Mouse (Mus musculus): ENCODE measurements at regions not wholly inside any gene's neighbourhood (a gene's known extent, or its start where the extent isn't known, plus 50 kb on each side); places are given as distances from the start of the nearest gene placed in this dataset.

- Histone ChIP-seq H3K27ac (ENCODE audit: insufficient read depth, low read length) (no peak overlapping the region), H3K4me3 (ENCODE audit: insufficient read depth, low read length) (no peak overlapping the region), H3K4me1 (ENCODE audit: control insufficient read depth, insufficient read depth, low read length) (peaks cover 9% of the 10 kb centered on the region; the same call in 1 of the 2 replicates)
- TF ChIP-seq CTCF (IDR thresholded peaks at IDR 0.05; ENCODE audit: borderline replicate concordance, insufficient read depth, low read length) (no peak), POLR2A (IDR thresholded peaks at IDR 0.05; ENCODE audit: low read depth, low read length) (no peak)
Observed at GRCm38 (mm10) chr6:82860485-82860884, 79.1 kb downstream of the Sema4f start.

GRCm38 (mm10) chr6:82856218-82856617 lies 82.0 kb upstream of the Hk2 start:
- no peaks in the 10 kb centered on the region for H3K4me1 ChIP-seq (ENCODE audit: control insufficient read depth, insufficient read depth, low read length)
- TF ChIP-seq POLR2A (IDR thresholded peaks at IDR 0.05; ENCODE audit: low read depth, low read length) (no peak), CTCF (IDR thresholded peaks at IDR 0.05; ENCODE audit: borderline replicate concordance, insufficient read depth, low read length) (no peak)
- no peak overlapping the region for H3K27ac ChIP-seq (ENCODE audit: insufficient read depth, low read length)
- H3K4me3 ChIP-seq (ENCODE audit: insufficient read depth, low read length), result no peak overlapping the region

DNA sequence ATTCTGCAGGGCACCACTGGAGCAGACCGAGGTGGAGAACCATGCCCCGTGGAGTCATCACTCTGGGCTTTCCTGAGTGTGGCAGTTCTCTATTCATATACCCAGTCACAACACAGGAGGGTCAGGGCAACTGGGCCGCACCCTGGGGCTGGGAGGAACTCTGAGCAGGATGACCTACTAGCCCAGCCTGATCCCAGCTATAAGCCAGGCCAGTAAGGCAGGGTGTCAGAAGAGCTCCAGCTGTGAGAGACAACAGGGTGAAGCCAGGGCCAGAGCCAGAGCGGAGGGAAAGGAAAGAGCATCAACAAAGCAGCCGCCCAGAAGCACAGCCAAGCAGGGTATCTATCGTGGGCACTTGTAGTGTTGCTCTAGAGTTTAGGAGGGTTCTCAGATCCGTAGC lies 81.1 kb upstream of the Hk2 start:
- Histone ChIP-seq H3K4me1 (ENCODE audit: control insufficient read depth, insufficient read depth, low read length) (no peaks in the 10 kb centered on the region), H3K4me3 (ENCODE audit: insufficient read depth, low read length) (no peak overlapping the region), H3K27ac (ENCODE audit: insufficient read depth, low read length) (no peak overlapping the region)
- no peak for TF ChIP-seq POLR2A (IDR thresholded peaks at IDR 0.05; ENCODE audit: low read depth, low read length)
- TF ChIP-seq CTCF (IDR thresholded peaks at IDR 0.05; ENCODE audit: borderline replicate concordance, insufficient read depth, low read length), result no peak

GRCm38 (mm10) chr6:82854780-82855179 lies 80.5 kb upstream of the Hk2 start:
- TF ChIP-seq POLR2A (IDR thresholded peaks at IDR 0.05; ENCODE audit: low read depth, low read length), result no peak
- Histone ChIP-seq H3K27ac (ENCODE audit: insufficient read depth, low read length) (no peak overlapping the region), H3K4me3 (ENCODE audit: insufficient read depth, low read length) (no peak overlapping the region), H3K4me1 (ENCODE audit: control insufficient read depth, insufficient read depth, low read length) (no peaks in the 10 kb centered on the region)

- no peaks in the 10 kb centered on the region for H3K4me1 ChIP-seq (ENCODE audit: control insufficient read depth, insufficient read depth, low read length)
- TF ChIP-seq CTCF (IDR thresholded peaks at IDR 0.05; ENCODE audit: borderline replicate concordance, insufficient read depth, low read length) (no peak), POLR2A (IDR thresholded peaks at IDR 0.05; ENCODE audit: low read depth, low read length) (0 out of 2 replicates have a peak, but pooled peaks have one; percentile 9)
Observed at GRCm38 (mm10) chr6:82854338-82854737, 80.1 kb upstream of the Hk2 start.

DNA sequence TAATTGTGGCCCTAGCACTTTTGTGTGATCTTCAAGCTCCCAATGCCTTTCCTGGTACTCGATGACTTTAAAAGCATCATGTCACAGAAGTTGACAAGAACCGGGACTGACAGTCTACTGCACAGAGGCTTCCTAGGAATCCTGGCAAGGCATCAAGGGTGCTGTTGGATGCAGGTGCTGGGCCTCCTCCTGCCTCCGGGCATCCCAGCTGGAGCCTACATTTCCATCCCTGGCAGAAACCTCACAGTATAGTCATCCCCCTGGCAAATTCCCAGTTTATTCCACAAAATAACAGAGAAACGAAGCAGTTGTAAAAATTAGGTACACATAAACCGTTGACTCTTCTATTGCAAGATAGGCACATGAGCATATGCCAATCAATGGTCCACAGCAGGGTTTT lies 78.8 kb upstream of the Hk2 start:
- TF ChIP-seq POLR2A (IDR thresholded peaks at IDR 0.05; ENCODE audit: low read depth, low read length) (no peak), CTCF (IDR thresholded peaks at IDR 0.05; ENCODE audit: borderline replicate concordance, insufficient read depth, low read length) (no peak)
- H3K4me3 ChIP-seq (ENCODE audit: insufficient read depth, low read length), result no peak overlapping the region
- H3K27ac ChIP-seq (ENCODE audit: insufficient read depth, low read length), result no peak overlapping the region
- H3K4me1 ChIP-seq (ENCODE audit: control insufficient read depth, insufficient read depth, low read length), result no peaks in the 10 kb centered on the region

More at GRCm38 (mm10) chr6:82854338-82854737, 80.1 kb upstream of the Hk2 start:
- no peak overlapping the region for H3K27ac ChIP-seq (ENCODE audit: insufficient read depth, low read length)
- H3K4me3 ChIP-seq (ENCODE audit: insufficient read depth, low read length), result no peak overlapping the region

GRCm38 (mm10) chr6:82850556-82850955 lies 76.3 kb upstream of the Hk2 start:
- Histone ChIP-seq H3K4me3 (ENCODE audit: insufficient read depth, low read length) (no peak overlapping the region), H3K27ac (ENCODE audit: insufficient read depth, low read length) (no peak overlapping the region), H3K4me1 (ENCODE audit: control insufficient read depth, insufficient read depth, low read length) (no peaks in the 10 kb centered on the region)
- TF ChIP-seq POLR2A (IDR thresholded peaks at IDR 0.05; ENCODE audit: low read depth, low read length), result no peak
- TF ChIP-seq CTCF (IDR thresholded peaks at IDR 0.05; ENCODE audit: borderline replicate concordance, insufficient read depth, low read length), result no peak

- no peak overlapping the region for H3K27ac ChIP-seq (ENCODE audit: insufficient read depth, low read length)
- TF ChIP-seq POLR2A (IDR thresholded peaks at IDR 0.05; ENCODE audit: low read depth, low read length) (no peak), CTCF (IDR thresholded peaks at IDR 0.05; ENCODE audit: borderline replicate concordance, insufficient read depth, low read length) (no peak)
- H3K4me3 ChIP-seq (ENCODE audit: insufficient read depth, low read length), result no peak overlapping the region
- H3K4me1 ChIP-seq (ENCODE audit: control insufficient read depth, insufficient read depth, low read length), result no peaks in the 10 kb centered on the region
Observed at GRCm38 (mm10) chr6:82847598-82847997, 73.3 kb upstream of the Hk2 start.

DNA sequence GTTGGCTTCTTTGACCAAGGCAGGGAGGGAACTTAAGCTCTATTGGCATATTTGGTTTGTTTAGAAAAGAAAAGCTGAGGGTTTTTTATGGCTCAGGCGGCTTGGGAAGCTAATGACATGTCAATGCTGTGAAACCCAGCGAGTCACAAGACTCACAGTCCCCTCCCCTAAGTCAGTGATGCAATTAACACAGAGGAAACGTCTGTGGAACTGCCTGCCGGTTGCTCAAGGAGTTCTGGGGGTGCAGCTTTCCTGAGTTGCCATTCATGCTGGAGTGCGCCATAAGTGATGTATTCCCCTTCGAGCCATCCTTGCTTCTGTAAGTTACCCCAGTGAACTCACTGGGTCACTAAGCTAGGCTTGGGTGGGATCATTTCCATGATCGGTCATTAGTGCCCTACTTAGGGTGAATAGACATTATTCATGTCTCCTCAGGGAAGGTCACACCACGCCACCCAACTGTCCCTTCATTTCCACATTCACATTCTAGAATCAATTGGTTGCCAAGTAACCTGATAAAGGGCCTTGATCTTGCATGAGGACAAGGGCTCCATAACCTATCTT lies 72.4 kb upstream of the Hk2 start:
- H3K4me1 ChIP-seq (ENCODE audit: control insufficient read depth, insufficient read depth, low read length), result no peaks in the 10 kb centered on the region
- no peak overlapping the region for H3K27ac ChIP-seq (ENCODE audit: insufficient read depth, low read length)
- no peak overlapping the region for H3K4me3 ChIP-seq (ENCODE audit: insufficient read depth, low read length)
- no peak for TF ChIP-seq CTCF (IDR thresholded peaks at IDR 0.05; ENCODE audit: borderline replicate concordance, insufficient read depth, low read length)

DNA sequence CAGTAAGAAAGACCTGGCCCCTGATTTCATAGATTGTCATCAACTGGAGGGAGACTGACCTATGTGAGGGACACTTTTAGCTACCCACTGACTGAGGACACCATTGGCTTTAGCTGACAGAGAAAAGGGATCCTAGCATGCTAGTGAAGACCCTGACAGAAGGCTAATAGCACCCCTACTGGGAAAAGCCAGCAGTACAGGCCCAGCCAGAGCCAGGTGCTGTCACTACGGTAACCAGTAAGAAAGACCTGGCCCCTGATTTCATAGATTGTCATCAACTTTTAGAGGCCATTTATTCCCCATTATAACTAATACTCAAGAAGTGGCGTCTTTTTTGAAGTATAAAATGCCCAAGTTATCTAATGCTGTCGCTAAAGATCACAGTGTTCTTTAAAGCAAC lies 70.2 kb upstream of the Hk2 start:
- TF ChIP-seq CTCF (IDR thresholded peaks at IDR 0.05; ENCODE audit: borderline replicate concordance, insufficient read depth, low read length), result no peak
- no peak for TF ChIP-seq POLR2A (IDR thresholded peaks at IDR 0.05; ENCODE audit: low read depth, low read length)
- Histone ChIP-seq H3K4me1 (ENCODE audit: control insufficient read depth, insufficient read depth, low read length) (no peaks in the 10 kb centered on the region), H3K4me3 (ENCODE audit: insufficient read depth, low read length) (no peak overlapping the region), H3K27ac (ENCODE audit: insufficient read depth, low read length) (no peak overlapping the region)

GRCm38 (mm10) chr6:82843881-82844280 lies 69.6 kb upstream of the Hk2 start:
- Histone ChIP-seq H3K4me3 (ENCODE audit: insufficient read depth, low read length) (no peak overlapping the region), H3K4me1 (ENCODE audit: control insufficient read depth, insufficient read depth, low read length) (no peaks in the 10 kb centered on the region), H3K27ac (ENCODE audit: insufficient read depth, low read length) (no peak overlapping the region)
- TF ChIP-seq CTCF (IDR thresholded peaks at IDR 0.05; ENCODE audit: borderline replicate concordance, insufficient read depth, low read length) (no peak), POLR2A (IDR thresholded peaks at IDR 0.05; ENCODE audit: low read depth, low read length) (no peak)

Data from embryonic fibroblast, embryonic 13.5 days (primary cell).